Mouse (Mus musculus) intestine, embryonic 14.5 days (tissue): ENCODE measurements around the gene F5. TPM values are rescaled to one million over a fixed set of nuclear protein-coding genes. Genes with fewer than 3 reads are reported as not detected.

Source experiments
- polyA plus RNA-seq: library from polyadenylated mRNA; unstranded; fragments of >200 nt; fragmentation: Nextera tagmentation; extraction: Ambion mirVana; gene quantifications from 2 replicates; pipeline ENCODE4 v1.2.1, GENCODE M21; 2014

Gene F5
- polyA plus RNA-seq, 1 experiment from 2014 or later = 0.58 TPM

Other genes starting within 250 kb of the F5 start
- gene Scyl3, start 222.7 kb upstream of the F5 start, polyA plus RNA-seq = 15.7 and 18.5 TPM in 2 replicates
- gene BC055324, start 157.0 kb upstream of the F5 start, polyA plus RNA-seq = 20.7 and 22.6 TPM in 2 replicates
- 7.5 and 8.7 TPM in 2 replicates for gene Mettl18, start 156.9 kb upstream of the F5 start, polyA plus RNA-seq
- gene Sele, start 103.6 kb upstream of the F5 start, polyA plus RNA-seq = not detected in 2 replicates
- 0.19 and 0.26 TPM in 2 replicates for gene Sell, start 89.9 kb upstream of the F5 start, polyA plus RNA-seq
- gene Selp, start 36.6 kb upstream of the F5 start, polyA plus RNA-seq = 0.22 TPM in 1 of 2 replicates, not detected in the other
- gene Slc19a2, start 97.2 kb downstream of the F5 start, polyA plus RNA-seq = 14.2 and 16.5 TPM in 2 replicates
- 9.5 and 10.3 TPM in 2 replicates for gene Ccdc181, start 123.7 kb downstream of the F5 start, polyA plus RNA-seq
- 34.5 and 37.2 TPM in 2 replicates for gene Nme7, start 152.3 kb downstream of the F5 start, polyA plus RNA-seq
- gene Blzf1, start 155.7 kb downstream of the F5 start, polyA plus RNA-seq = 22.9 and 23.5 TPM in 2 replicates